Mouse (Mus musculus) left cerebral cortex, adult 9 months (tissue): ENCODE results near the gene Usp45.

Experiments
- DNase-seq, 2 experiments: peaks; one replicate each; pipeline ENCODE4 v3.0.0; 2022; ENCODE audit warnings: low spot score in 2 of 2

The Usp45 gene

GRCm38 (mm10) chr4:21793631-21794030 is 26.7 kb downstream of the Usp45 start:
- no peak for DNase-seq

- no peak for DNase-seq
These were observed 34.1 kb downstream of the Usp45 start for GRCm38 (mm10) chr4:21801013-21801412.

- DNase-seq = no peak
These were observed 34.7 kb downstream of the Usp45 start for GRCm38 (mm10) chr4:21801620-21802019.

GRCm38 (mm10) chr4:21807204-21807603 is 40.2 kb downstream of the Usp45 start:
- no peak for DNase-seq

GRCm38 (mm10) chr4:21810608-21811007 is 43.7 kb downstream of the Usp45 start:
- DNase-seq = no peak

- no peak for DNase-seq
These were observed 45.7 kb downstream of the Usp45 start for GRCm38 (mm10) chr4:21812635-21813034.

- DNase-seq = peak in 1 of 2 experiments; percentile 44
These were observed 47.1 kb downstream of the Usp45 start for GRCm38 (mm10) chr4:21814029-21814428.

GRCm38 (mm10) chr4:21826616-21827015 is 59.7 kb downstream of the Usp45 start:
- no peak for DNase-seq

- no peak for DNase-seq
These were observed 65.9 kb downstream of the Usp45 start for GRCm38 (mm10) chr4:21832844-21833243.

GRCm38 (mm10) chr4:21847481-21848286 is 80.7 kb downstream of the Usp45 start, which contains the start of gene Pnisr:
Gene Pnisr, plus strand, starts transcription at chr4:21847583.
- peak; percentile 91 to 97 for DNase-seq

GRCm38 (mm10) chr4:21848287-21848630 is 81.3 kb downstream of the Usp45 start:
- peak; percentile 61 to 84 for DNase-seq

- DNase-seq = no peak
These were observed 90.5 kb downstream of the Usp45 start for GRCm38 (mm10) chr4:21857481-21857880.

- DNase-seq = no peak
These were observed 98.3 kb downstream of the Usp45 start for GRCm38 (mm10) chr4:21865226-21865625.

GRCm38 (mm10) chr4:21878776-21879175 is 111.8 kb downstream of the Usp45 start:
- DNase-seq = no peak

GRCm38 (mm10) chr4:21879565-21880220 is 112.7 kb downstream of the Usp45 start, which contains the start of gene Coq3:
Gene Coq3, plus strand, starts transcription at chr4:21879673.
- peak; percentile 76 to 87 for DNase-seq

GRCm38 (mm10) chr4:21882806-21883205 is 115.8 kb downstream of the Usp45 start:
- no peak for DNase-seq

- no peak for DNase-seq
These were observed 118.9 kb downstream of the Usp45 start for GRCm38 (mm10) chr4:21885831-21886230.
